Mouse (Mus musculus) liver, embryonic 15.5 days (tissue): Measurements from ENCODE around the gene Wdfy3. TPM values are rescaled to one million over a fixed set of nuclear protein-coding genes. Genes with fewer than 3 reads are reported as not detected.

ENCODE experiments used
- ATAC-seq: fragments of 200-750 bp; cut with Nextera tagmentation; 2 replicates; pipeline ENCODE4 v1.8.0; 2017; ENCODE audit warnings: moderate number of reproducible peaks, mild to moderate bottlenecking, moderate library complexity; ENCODE audit not compliant: insufficient read depth
- H3K27ac ChIP-seq: fragments of 300-500 bp; sonication (generic); replicated peaks from 2 replicates; pipeline ENCODE4 v1.5.1; 2015; ENCODE audit warnings: mild to moderate bottlenecking, inconsistent platforms
- H3K27me3 ChIP-seq: fragments of 300-500 bp; sonication (generic); 2 replicates; pipeline ENCODE4 v1.6.1; 2015; ENCODE audit warnings: mild to moderate bottlenecking, inconsistent platforms
- H3K36me3 ChIP-seq: fragments of 300-500 bp; sonication (generic); replicated peaks from 2 replicates; pipeline ENCODE4 v1.6.1; 2015; ENCODE audit warnings: moderate library complexity, mild to moderate bottlenecking, inconsistent platforms
- H3K4me1 ChIP-seq: fragments of 300-500 bp; sonication (generic); replicated peaks from 2 replicates; pipeline ENCODE4 v1.6.1; 2015; ENCODE audit warnings: inconsistent platforms
- H3K4me2 ChIP-seq: fragments of 300-500 bp; sonication (generic); 2 replicates; pipeline ENCODE4 v1.6.1; 2015; ENCODE audit warnings: moderate library complexity, mild to moderate bottlenecking, inconsistent platforms
- H3K4me3 ChIP-seq: fragments of 300-500 bp; sonication (generic); replicated peaks from 2 replicates; pipeline ENCODE4 v1.5.1; 2015; ENCODE audit warnings: mild to moderate bottlenecking, inconsistent platforms
- H3K9ac ChIP-seq: fragments of 300-500 bp; sonication (generic); 2 replicates; pipeline ENCODE4 v1.6.1; 2015; ENCODE audit warnings: moderate library complexity, mild to moderate bottlenecking, inconsistent platforms
- H3K9me3 ChIP-seq: fragments of 300-500 bp; sonication (generic); replicated peaks from 2 replicates; pipeline ENCODE4 v1.6.1; 2016; ENCODE audit warnings: inconsistent platforms
- WGBS: fragments of 180-500 bp; shearing (Covaris S2); methylation state at CpG from one replicate; pipeline ENCODE4 v1.1.7; 2015; ENCODE audit warnings: mixed read lengths; ENCODE audit not compliant: insufficient replicate concordance; 5-methylcytosine and 5-hydroxymethylcytosine counted together
- polyA plus RNA-seq: library from polyadenylated mRNA; unstranded; fragments of >200 nt; fragmentation: Nextera tagmentation; extraction: Ambion mirVana; gene quantifications from 2 replicates; pipeline ENCODE4 v1.2.1, GENCODE M21; 2015

The Wdfy3 gene
- polyA plus RNA-seq, 1 experiment from 2014 or later = 3.4 TPM

DNA sequence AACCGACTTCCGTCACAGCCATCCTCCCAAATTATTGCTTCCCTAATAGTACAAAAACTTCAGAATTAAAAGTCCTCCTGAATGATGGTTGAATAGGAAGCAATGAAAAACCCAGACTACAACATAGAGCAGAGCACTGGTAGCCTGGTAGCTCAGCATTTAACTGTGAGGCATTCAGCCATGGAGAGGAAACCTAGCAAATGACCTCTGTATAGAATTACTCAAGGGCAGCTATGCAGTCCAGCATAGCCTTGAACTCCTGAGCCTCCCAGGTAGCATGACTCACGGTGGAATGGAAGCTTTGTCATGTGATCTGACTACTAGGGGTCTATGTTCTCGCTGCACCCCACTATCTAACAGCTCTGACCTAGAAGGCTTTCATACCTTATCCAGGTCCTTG lies 189.8 kb downstream of the Wdfy3 start:
- Histone ChIP-seq H3K4me1 (no peaks in the 10 kb centered on the region), H3K27me3 (no peaks in the 10 kb centered on the region), H3K9ac (no peak overlapping the region), H3K36me3 (peaks cover 70% of the 10 kb centered on the region), H3K9me3 (no peaks in the 10 kb centered on the region), H3K27ac (no peak overlapping the region), H3K4me3 (no peak overlapping the region), H3K4me2 (no peak overlapping the region)
- WGBS = 77% methylated on average over 4 of the region's 4 CpGs
- ATAC-seq = no peak

DNA sequence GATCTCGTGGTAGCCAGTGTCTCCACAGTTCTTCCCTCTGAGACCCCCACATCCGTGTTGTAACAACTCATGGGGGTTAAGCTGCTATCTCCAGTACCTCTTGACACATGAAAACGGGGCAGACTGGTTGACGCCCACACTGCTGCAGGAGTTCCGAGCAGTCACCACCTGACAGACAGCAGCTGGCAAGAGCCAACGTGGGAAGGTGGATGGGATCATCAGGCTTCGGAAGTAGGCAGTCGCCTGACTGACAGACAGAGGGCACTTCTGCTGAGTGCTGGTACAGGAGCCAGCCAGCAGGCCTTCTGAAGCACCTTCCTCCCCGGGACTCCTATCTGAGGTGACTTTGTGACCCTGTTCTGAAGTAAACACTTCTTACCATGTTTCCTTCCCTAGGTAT lies 191.3 kb downstream of the Wdfy3 start:
- no peaks in the 10 kb centered on the region for H3K9me3 ChIP-seq
- no peak overlapping the region for H3K9ac ChIP-seq
- H3K4me3 ChIP-seq = no peak overlapping the region
- H3K27ac ChIP-seq = no peak overlapping the region
- no peak overlapping the region for H3K4me2 ChIP-seq
- peaks cover 69% of the 10 kb centered on the region for H3K36me3 ChIP-seq
- WGBS = 74% methylated on average over 9 of the region's 9 CpGs
- no peaks in the 10 kb centered on the region for H3K4me1 ChIP-seq
- ATAC-seq = no peak
- H3K27me3 ChIP-seq = no peaks in the 10 kb centered on the region

DNA sequence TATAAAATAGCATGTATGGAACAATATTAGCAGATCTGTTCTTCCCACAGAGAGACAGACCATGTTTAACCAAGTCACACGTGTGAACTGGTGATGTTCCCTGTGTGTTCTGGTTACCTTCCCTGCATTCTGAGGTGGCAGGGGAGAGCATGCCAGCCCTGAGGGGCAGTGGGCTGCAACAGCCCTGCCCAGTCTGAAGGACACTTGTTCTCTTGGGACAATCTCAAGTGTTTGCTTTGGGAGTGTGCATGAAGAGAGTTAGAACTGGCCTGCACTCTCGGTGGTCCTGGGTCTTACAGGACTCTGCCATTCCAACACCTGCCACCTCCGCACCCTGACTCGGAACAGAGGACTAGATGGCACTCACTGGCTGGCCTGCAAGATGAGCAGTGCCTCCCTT lies 193.5 kb downstream of the Wdfy3 start:
- peaks cover 63% of the 10 kb centered on the region for H3K36me3 ChIP-seq
- 84% methylated on average over 4 of the region's 4 CpGs for WGBS
- no peak for ATAC-seq

DNA sequence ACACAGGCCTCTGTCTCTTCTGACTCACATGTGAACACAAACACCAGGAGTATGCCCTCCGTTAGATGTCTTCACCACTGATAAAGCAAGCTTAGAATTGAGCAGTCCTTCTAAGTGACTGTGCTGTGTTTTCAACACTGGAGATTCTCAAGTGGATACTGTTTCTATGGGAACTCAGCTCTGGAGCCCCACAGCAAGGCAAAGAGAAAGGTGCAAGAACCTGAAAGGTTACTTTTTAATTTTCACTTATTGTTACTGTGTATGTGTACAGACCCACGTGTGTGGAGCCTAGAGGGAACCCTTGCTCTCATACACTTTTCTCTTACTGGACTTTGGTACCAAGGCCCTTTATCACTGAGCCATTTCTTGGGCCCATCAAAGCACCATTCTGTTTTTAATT lies 203.0 kb downstream of the Wdfy3 start:
- Histone ChIP-seq H3K27me3 (no peaks in the 10 kb centered on the region), H3K4me3 (no peak overlapping the region), H3K9me3 (no peaks in the 10 kb centered on the region), H3K36me3 (peaks cover 68% of the 10 kb centered on the region), H3K4me2 (no peak overlapping the region), H3K27ac (no peak overlapping the region), H3K4me1 (no peaks in the 10 kb centered on the region), H3K9ac (no peak overlapping the region)
- no peak for ATAC-seq
- WGBS = 58% methylated on average over 2 of the region's 2 CpGs

More for the DNA sequence above, 193.5 kb downstream of the Wdfy3 start:
- Histone ChIP-seq H3K27me3 (no peaks in the 10 kb centered on the region), H3K9ac (no peak overlapping the region), H3K27ac (no peak overlapping the region), H3K4me1 (no peaks in the 10 kb centered on the region), H3K9me3 (no peaks in the 10 kb centered on the region), H3K4me2 (no peak overlapping the region), H3K4me3 (no peak overlapping the region)

DNA sequence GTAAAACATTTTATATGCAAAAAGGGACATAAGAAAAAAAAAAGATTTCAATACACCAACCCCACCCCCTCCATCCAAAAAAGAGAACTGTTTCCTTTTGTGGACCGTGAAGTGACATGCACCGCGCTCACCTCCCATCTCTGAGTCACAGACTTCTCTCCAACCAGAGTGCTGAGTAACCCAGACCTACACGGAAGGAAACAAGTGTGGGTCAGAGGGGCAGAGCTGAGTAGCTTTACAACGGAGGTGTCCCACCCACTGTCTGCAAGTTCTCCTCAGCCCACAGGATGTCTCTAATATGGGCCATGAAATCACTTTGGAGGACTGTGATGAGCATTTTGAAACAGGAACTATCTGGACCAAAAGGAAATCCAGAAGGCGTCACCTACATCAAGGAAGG lies 205.8 kb downstream of the Wdfy3 start:
- no peak for ATAC-seq
- Histone ChIP-seq H3K4me2 (no peak overlapping the region), H3K4me1 (no peaks in the 10 kb centered on the region), H3K9ac (no peak overlapping the region), H3K27me3 (no peaks in the 10 kb centered on the region), H3K9me3 (no peaks in the 10 kb centered on the region), H3K36me3 (peaks cover 68% of the 10 kb centered on the region), H3K4me3 (no peak overlapping the region), H3K27ac (no peak overlapping the region)
- 70% methylated on average over 6 of the region's 6 CpGs for WGBS

DNA sequence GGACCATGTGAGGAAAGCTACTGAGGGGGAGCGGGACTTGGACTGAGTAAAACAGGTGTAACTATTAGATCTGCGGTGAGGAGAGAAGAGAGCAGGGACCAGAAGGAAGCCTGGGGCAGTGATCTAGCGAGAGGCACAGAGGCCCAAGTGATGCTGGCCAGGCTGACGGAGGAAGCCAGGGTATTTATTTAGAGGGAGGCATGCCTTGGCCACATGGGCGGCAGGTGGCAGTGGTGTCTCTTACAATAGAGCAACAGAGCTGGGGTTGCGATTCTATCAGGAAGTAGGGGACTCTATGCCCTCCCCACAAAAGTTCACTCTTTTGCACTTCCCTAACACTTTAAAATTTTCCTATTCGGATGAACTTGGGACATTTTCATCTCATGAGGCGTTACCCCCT lies 207.1 kb downstream of the Wdfy3 start:
- Histone ChIP-seq H3K4me3 (no peak overlapping the region), H3K4me2 (no peak overlapping the region), H3K9ac (no peak overlapping the region), H3K27me3 (no peaks in the 10 kb centered on the region), H3K4me1 (no peaks in the 10 kb centered on the region), H3K9me3 (no peaks in the 10 kb centered on the region), H3K27ac (no peak overlapping the region), H3K36me3 (peaks cover 59% of the 10 kb centered on the region)
- no peak for ATAC-seq
- 83% methylated on average over 8 of the region's 8 CpGs for WGBS

DNA sequence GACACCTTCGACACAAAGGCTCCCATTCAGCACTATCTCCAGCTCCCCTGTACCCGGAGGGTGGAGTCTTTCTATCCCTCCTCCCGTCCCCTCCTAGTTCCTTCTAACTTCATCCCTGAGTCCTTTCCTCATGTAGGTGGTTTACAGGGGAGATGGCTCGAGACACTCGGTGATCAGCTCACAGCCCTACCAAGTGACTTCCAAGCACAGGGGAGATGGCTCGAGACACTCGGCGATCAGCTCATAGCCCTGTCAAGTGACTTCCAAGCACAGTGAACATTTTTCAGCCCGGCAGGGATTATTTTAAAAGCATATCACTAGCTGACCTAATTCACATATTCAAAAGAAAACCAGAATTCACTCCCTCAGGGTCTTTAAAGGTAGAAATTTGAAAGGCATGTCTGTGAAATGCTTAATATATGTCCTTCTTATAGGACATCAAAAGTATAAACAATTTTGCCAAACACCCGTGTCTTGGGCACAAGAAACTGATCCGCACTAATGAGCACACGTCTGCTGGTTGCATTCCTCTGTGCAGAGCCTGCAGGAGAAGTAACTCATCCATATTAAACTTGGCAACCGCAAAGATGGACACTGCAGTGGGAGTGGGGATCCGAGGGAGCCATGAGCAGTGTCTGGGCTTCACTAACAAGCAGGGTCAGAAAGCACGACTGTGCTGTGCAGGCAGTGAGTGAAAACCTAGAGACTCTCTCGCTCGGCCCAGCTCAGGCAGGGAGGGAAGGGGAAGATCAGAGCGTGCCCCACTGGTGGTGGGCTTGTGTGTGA lies 207.7 kb downstream of the Wdfy3 start:
- no peaks in the 10 kb centered on the region for H3K4me1 ChIP-seq
- WGBS = 79% methylated on average over 18 of the region's 18 CpGs
- no peaks in the 10 kb centered on the region for H3K27me3 ChIP-seq
- H3K27ac ChIP-seq = no peak overlapping the region
- H3K4me3 ChIP-seq = no peak overlapping the region
- H3K9me3 ChIP-seq = no peaks in the 10 kb centered on the region
- H3K36me3 ChIP-seq = peaks cover 62% of the 10 kb centered on the region
- ATAC-seq = no peak
- H3K9ac ChIP-seq = no peak overlapping the region
- no peak overlapping the region for H3K4me2 ChIP-seq

DNA sequence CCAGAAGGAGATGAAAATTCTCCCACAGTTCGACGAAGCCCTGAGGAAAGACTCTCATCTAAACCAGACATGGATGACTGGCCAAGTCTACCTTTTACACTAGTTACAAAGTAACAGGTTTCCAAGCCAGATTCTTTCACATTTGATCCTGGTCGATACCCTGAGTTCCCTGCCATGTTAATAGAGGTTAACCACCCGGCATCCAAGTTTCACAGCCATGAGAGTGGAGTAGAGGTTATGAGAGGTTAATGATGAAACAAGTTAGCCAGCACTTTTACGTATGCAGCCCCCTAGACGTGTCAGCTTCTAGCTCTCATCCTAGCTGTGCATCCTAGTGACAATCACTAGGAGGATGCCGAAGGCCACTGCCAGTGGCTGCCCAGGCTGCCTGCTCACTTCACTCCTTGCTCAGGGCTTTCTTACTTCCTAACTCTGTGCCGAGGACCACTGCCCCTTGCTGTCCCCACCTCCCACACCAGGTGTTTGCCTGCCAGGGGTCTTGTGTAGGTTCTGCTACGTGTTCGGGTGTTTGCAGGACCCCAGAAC lies 210.8 kb downstream of the Wdfy3 start:
- Histone ChIP-seq H3K4me1 (no peaks in the 10 kb centered on the region), H3K4me2 (no peak overlapping the region), H3K4me3 (no peak overlapping the region), H3K27ac (no peak overlapping the region), H3K9me3 (no peaks in the 10 kb centered on the region), H3K36me3 (peaks cover 71% of the 10 kb centered on the region), H3K9ac (no peak overlapping the region), H3K27me3 (no peaks in the 10 kb centered on the region)
- no peak for ATAC-seq
- 82% methylated on average over 10 of the region's 10 CpGs for WGBS

DNA sequence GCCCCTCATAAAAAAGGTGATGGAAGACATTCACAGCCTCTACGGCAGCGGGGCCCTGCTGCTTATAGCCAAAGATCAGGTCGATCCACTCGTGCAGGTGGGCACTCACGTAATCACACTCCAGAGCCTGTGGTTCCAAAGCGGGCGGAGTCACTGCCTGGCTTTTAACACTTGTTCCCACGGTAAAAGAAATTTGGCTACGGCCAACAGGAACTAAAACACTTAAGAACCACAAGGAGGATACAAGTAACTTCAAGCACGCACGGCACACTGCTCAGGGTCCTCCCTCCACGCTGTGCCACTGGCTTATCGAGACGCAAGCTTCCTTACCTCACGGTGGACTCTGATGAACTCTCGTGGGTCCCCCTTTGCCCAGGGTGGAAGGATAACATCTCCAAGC lies 214.2 kb downstream of the Wdfy3 start:
- H3K4me3 ChIP-seq = no peak overlapping the region
- ATAC-seq = no peak
- H3K9ac ChIP-seq = no peak overlapping the region
- 86% methylated on average over 16 of the region's 16 CpGs for WGBS
- H3K36me3 ChIP-seq = peaks cover 73% of the 10 kb centered on the region
- H3K27me3 ChIP-seq = no peaks in the 10 kb centered on the region
- no peak overlapping the region for H3K27ac ChIP-seq
- H3K4me1 ChIP-seq = no peaks in the 10 kb centered on the region
- H3K4me2 ChIP-seq = no peak overlapping the region
- no peaks in the 10 kb centered on the region for H3K9me3 ChIP-seq

DNA sequence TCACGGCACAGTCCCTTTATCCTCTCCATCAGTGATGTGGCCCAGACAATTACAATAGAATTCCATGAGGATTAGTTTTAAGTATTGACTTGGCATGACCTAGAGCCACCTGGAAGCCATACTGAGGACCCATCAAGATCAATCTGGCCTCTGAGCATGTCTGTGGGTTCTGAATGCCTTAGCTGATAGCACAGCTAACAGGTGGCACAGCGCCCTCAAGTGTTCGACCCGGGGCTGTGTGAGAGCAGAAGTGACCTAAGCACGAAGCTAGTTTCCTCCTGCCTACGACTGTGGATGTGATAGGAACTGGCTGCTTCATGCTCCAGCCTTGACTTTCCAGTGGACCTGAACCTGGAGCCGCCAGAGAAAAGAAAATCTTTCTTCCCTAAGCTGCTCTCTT lies 215.1 kb downstream of the Wdfy3 start:
- no peak overlapping the region for H3K27ac ChIP-seq
- H3K9me3 ChIP-seq = no peaks in the 10 kb centered on the region
- H3K4me2 ChIP-seq = no peak overlapping the region
- H3K9ac ChIP-seq = no peak overlapping the region
- H3K27me3 ChIP-seq = no peaks in the 10 kb centered on the region
- no peaks in the 10 kb centered on the region for H3K4me1 ChIP-seq
- H3K36me3 ChIP-seq = peaks cover 76% of the 10 kb centered on the region
- no peak overlapping the region for H3K4me3 ChIP-seq
- ATAC-seq = no peak
- 65% methylated on average over 7 of the region's 7 CpGs for WGBS

DNA sequence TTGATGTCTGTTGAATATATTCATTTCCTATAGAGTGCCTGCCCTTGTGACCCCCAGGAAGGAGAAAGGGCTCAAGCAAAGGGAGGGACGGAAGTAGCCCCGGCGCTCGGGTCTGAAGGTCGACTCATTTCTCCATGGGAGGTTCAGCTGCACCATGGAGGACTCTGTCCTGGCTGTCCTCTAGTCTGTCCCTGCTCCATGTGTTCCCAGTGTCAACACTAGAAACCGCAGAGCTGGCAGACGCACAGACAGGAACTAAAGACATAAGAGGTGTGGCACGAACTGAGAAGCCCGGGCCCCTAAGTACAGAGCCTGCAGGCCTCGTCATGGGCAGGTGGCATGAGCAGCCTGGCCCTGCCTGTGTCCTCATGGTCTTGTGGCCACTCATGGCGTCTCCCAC lies 215.6 kb downstream of the Wdfy3 start:
- Histone ChIP-seq H3K4me2 (no peak overlapping the region), H3K36me3 (peaks cover 76% of the 10 kb centered on the region), H3K4me3 (no peak overlapping the region), H3K27me3 (no peaks in the 10 kb centered on the region), H3K4me1 (no peaks in the 10 kb centered on the region), H3K9ac (no peak overlapping the region), H3K27ac (no peak overlapping the region), H3K9me3 (no peaks in the 10 kb centered on the region)
- ATAC-seq = no peak
- WGBS = 83% methylated on average over 11 of the region's 11 CpGs
